Mouse (Mus musculus): ENCODE data around the gene Msh4.

Gene Msh4

DNA sequence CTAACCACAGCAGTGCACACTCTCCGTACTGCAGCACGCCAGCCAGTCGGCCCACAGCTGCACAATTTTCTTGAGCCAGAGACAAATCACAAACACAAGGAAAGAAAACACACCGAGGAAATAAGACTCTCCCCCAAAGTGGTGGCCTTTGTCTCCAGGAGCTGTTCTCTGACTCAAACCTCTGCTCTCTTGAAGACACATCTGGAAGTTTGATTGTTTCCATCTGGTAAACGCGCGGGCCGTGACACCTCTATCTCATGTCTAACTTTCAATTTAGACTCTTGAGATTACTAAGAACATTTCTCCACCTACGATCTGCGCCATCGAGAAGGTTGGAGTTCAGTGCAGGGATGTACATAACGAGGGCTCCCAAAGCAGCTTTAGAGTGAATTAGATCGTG lies 97.5 kb downstream of the Msh4 start:
- DNase-seq (ENCODE audit: low spot score in 2 of 2) = no peak

DNA sequence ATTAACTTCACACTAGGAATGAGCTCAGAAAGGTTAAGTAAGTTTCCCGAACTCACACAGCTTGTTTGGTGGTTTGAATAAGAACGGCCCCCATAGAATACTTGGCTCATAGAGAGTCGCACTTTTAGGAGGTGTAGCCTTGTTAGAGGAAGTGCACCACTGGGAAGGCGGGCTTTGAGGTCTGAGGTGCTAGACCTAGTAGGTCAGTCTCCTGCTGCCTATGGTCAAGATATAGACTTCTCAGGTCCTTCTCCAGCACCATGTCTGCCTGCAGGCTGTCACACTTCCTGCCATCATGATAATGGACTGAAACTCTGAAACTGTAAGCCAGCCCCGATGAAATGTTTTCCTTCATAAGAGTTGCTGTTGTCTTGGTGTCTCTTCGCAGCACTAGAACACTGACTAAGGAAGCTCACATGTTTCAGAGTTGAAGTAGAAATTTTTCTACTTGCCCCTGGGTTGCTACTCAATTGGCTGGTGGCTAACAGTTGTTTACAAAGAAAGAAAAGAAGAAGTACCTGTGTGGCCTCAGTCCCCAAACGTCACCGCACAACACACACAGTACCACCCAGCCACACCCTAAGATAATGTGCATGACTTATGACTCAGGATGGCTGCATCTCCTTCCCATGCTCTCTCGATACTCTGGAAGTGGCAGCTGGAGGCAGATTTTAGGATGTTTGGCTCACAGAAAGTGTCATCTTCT lies 98.3 kb downstream of the Msh4 start:
- no peak for DNase-seq (ENCODE audit: low spot score in 2 of 2)
